Mouse (Mus musculus) spleen, adult 2 months (tissue): ENCODE data around the gene Eif1b.

ENCODE experiments used
- CTCF ChIP-seq: fragments of 200-500 bp; IDR thresholded peaks from 2 replicates; pipeline ENCODE4 v1.5.1; 2011; ENCODE audit warnings: mild to moderate bottlenecking, inconsistent platforms; ENCODE audit not compliant: insufficient read depth, insufficient read length, insufficient replicate concordance; ENCODE audit errors: extremely low read depth
- POLR2A ChIP-seq: fragments of 200-500 bp; IDR thresholded peaks from 2 replicates; pipeline ENCODE4 v1.6.1; 2011; ENCODE audit warnings: low read depth, low read length, inconsistent platforms

GRCm38 (mm10) chr9:120527919-120528318, 35.9 kb downstream of the Eif1b start:
- no peak for TF ChIP-seq CTCF
- TF ChIP-seq POLR2A = no peak
